ENCODE assay signal across 12 mouse cellular contexts in genomic region chr8:120521591-120521965, GRCm38 (mm10).
DNase-seq lines count a peak whose midpoint lies in the region; ATAC-seq lines count a peak whose summit lies in the region.
"Had no signal": no experiment of that assay in that cellular context is flagged by ENCODE, and none has a peak within 500 bp of the region (broad histone marks: within the 10 kb centered on the region; RNA-seq: fewer than 3 reads in every experiment).

No protein-coding gene starts in this region.

- no peak for DNase-seq in cerebellum, adult 8-10 months
- no peak for DNase-seq in hindbrain, embryonic 14.5 days (ENCODE audit: low spot score)
- no peak for DNase-seq in spleen, adult 12 weeks (ENCODE audit: low spot score)
- DNase-seq in layer of hippocampus, adult 9-11 months, result no peak
- DNase-seq in heart, adult 8-10 months (ENCODE audit: low spot score), result no peak
- DNase-seq: adrenal gland, adult 2 months; gastrocnemius, postnatal 10 days had no signal

- no peak overlapping the region for H3K4me3 ChIP-seq in embryonic facial prominence, embryonic 12.5 days
- no peak overlapping the region for H3K4me3 ChIP-seq in hindbrain, embryonic 14.5 days (replicated peaks; ENCODE audit: low read length)
- H3K4me3 ChIP-seq in midbrain, embryonic 16.5 days (ENCODE audit: low read depth, low read length), result no peak overlapping the region
- H3K4me3 ChIP-seq: embryonic facial prominence, embryonic 13.5 days had no signal

- WGBS in embryonic facial prominence, embryonic 12.5 days, result 56% methylated on average over 7 of the region's 7 CpGs
- WGBS in hindbrain, embryonic 14.5 days, result 22% methylated on average over 7 of the region's 7 CpGs
- 53% methylated on average over 7 of the region's 7 CpGs for WGBS in midbrain, embryonic 16.5 days

- peak overlapping the region; percentile 50; the same call in 1 of the 2 replicates for H3K27ac ChIP-seq in embryonic facial prominence, embryonic 12.5 days
- H3K27ac ChIP-seq in hindbrain, embryonic 14.5 days, result peak overlapping the region; percentile 79
- peak overlapping the region; percentile 77 for H3K27ac ChIP-seq in midbrain, embryonic 16.5 days (ENCODE audit: low read length)
- H3K27ac ChIP-seq: liver, embryonic 14.5 days had no signal

- H3K36me3 ChIP-seq in embryonic facial prominence, embryonic 12.5 days, result no peaks in the 10 kb centered on the region
- H3K36me3 ChIP-seq in hindbrain, embryonic 14.5 days (replicated peaks; ENCODE audit: control insufficient read depth, insufficient read depth), result no peaks in the 10 kb centered on the region
- H3K36me3 ChIP-seq in midbrain, embryonic 16.5 days (ENCODE audit: control insufficient read depth, insufficient read depth, low read length), result no peaks in the 10 kb centered on the region
- H3K36me3 ChIP-seq: embryonic facial prominence, embryonic 13.5 days had no signal

- H3K4me2 ChIP-seq in embryonic facial prominence, embryonic 12.5 days (replicated peaks), result no peak overlapping the region
- H3K4me2 ChIP-seq in hindbrain, embryonic 14.5 days (replicated peaks), result peak overlapping the region; percentile 33
- peak overlapping the region; percentile 12; the same call in 1 of the 2 replicates for H3K4me2 ChIP-seq in midbrain, embryonic 16.5 days (ENCODE audit: low read length)
- H3K4me2 ChIP-seq: embryonic facial prominence, embryonic 13.5 days had no signal

- no peak overlapping the region for H3K9ac ChIP-seq in embryonic facial prominence, embryonic 12.5 days
- peak overlapping the region; percentile 21; the same call in 1 of the 2 replicates for H3K9ac ChIP-seq in hindbrain, embryonic 14.5 days
- peak overlapping the region; percentile 23 for H3K9ac ChIP-seq in midbrain, embryonic 16.5 days (ENCODE audit: low read depth, low read length)
- H3K9ac ChIP-seq: liver, embryonic 14.5 days had no signal

- no peaks in the 10 kb centered on the region for H3K9me3 ChIP-seq in embryonic facial prominence, embryonic 12.5 days
- H3K9me3 ChIP-seq in hindbrain, embryonic 14.5 days (ENCODE audit: control insufficient read depth, low read length), result no peaks in the 10 kb centered on the region
- H3K9me3 ChIP-seq in midbrain, embryonic 16.5 days (replicated peaks; ENCODE audit: control insufficient read depth, low read length, poor library complexity, severe bottlenecking), result no peaks in the 10 kb centered on the region
- H3K9me3 ChIP-seq: embryonic facial prominence, embryonic 13.5 days had no signal

- peak; percentile 36; the same call in 1 of the 2 replicates for ATAC-seq in cerebellum, adult (ENCODE audit: insufficient number of reproducible peaks, low FRiP score, low TSS enrichment)
- no peak for ATAC-seq in embryonic facial prominence, embryonic 12.5 days (ENCODE audit: insufficient number of reproducible peaks, insufficient read depth, low FRiP score, low TSS enrichment)
- no peak; the same call in 1 of the 2 replicates for ATAC-seq in hindbrain, embryonic 14.5 days (ENCODE audit: low FRiP score)
- ATAC-seq in midbrain, embryonic 16.5 days, result peak; percentile 3; the same call in 1 of the 2 replicates

- H3K27me3 ChIP-seq in embryonic facial prominence, embryonic 12.5 days, result no peaks in the 10 kb centered on the region
- H3K27me3 ChIP-seq in hindbrain, embryonic 14.5 days (ENCODE audit: control insufficient read depth, insufficient read depth, low read length), result no peaks in the 10 kb centered on the region
- no peaks in the 10 kb centered on the region for H3K27me3 ChIP-seq in midbrain, embryonic 16.5 days (ENCODE audit: control insufficient read depth, insufficient read depth, low read depth, low read length)
- H3K27me3 ChIP-seq: embryonic facial prominence, embryonic 13.5 days had no signal

- H3K4me1 ChIP-seq in embryonic facial prominence, embryonic 12.5 days, result peaks cover 68% of the 10 kb centered on the region
- H3K4me1 ChIP-seq in hindbrain, embryonic 14.5 days (replicated peaks; ENCODE audit: control insufficient read depth, insufficient read depth, low read length), result peaks cover 86% of the 10 kb centered on the region
- peaks cover 67% of the 10 kb centered on the region for H3K4me1 ChIP-seq in midbrain, embryonic 16.5 days (ENCODE audit: control insufficient read depth, insufficient read depth, low read length)

Comparison
In these comparisons a context has a peak if more than half of its experiments do, and no peak if none do; other contexts are left out.
1. ATAC-seq: peak in cerebellum, adult (single experiment) and midbrain, embryonic 16.5 days (single experiment); none in embryonic facial prominence, embryonic 12.5 days (single experiment) and hindbrain, embryonic 14.5 days (single experiment).
2. Peak in every context shown above with its lines, with median percentiles within 50 percentile points of each other: H3K27ac ChIP-seq.